Mouse (Mus musculus) liver, postnatal 0 days (tissue): ENCODE measurements around the gene C2cd2. TPM values are rescaled to one million over a fixed set of nuclear protein-coding genes. Genes with fewer than 3 reads are reported as not detected.
A peak's percentile ranks its signal among the peaks of the same experiment; 100 is the strongest.

Source experiments
- ATAC-seq: fragments of 200-750 bp; cut with Nextera tagmentation; 2 replicates; pipeline ENCODE4 v1.8.0; 2017; ENCODE audit warnings: mild to moderate bottlenecking, moderate library complexity
- DNase-seq: peaks from one replicate; pipeline ENCODE4 v3.0.0-alpha.2; 2016
- H3K27ac ChIP-seq: fragments of 300-500 bp; sonication (generic); 2 replicates; pipeline ENCODE4 v1.5.1; 2014; ENCODE audit warnings: antibody characterized with exemption, moderate library complexity, mild to moderate bottlenecking, low read depth
- H3K27me3 ChIP-seq: fragments of 300-500 bp; sonication (generic); 2 replicates; pipeline ENCODE4 v1.6.1; 2014; ENCODE audit warnings: low read length, control low read depth, mixed read lengths; ENCODE audit not compliant: insufficient read depth
- H3K36me3 ChIP-seq: fragments of 300-500 bp; sonication (generic); replicated peaks from 2 replicates; pipeline ENCODE4 v1.6.1; 2014; ENCODE audit warnings: mild to moderate bottlenecking, control low read depth, low read length, moderate library complexity, mixed read lengths; ENCODE audit not compliant: insufficient read depth
- H3K4me1 ChIP-seq: fragments of 300-500 bp; sonication (generic); 2 replicates; pipeline ENCODE4 v1.6.1; 2014; ENCODE audit warnings: antibody characterized with exemption, mild to moderate bottlenecking, control low read depth; ENCODE audit not compliant: insufficient read depth
- H3K4me2 ChIP-seq: fragments of 300-500 bp; sonication (generic); 2 replicates; pipeline ENCODE4 v1.6.1; 2014; ENCODE audit warnings: low read depth, mild to moderate bottlenecking, low read length, moderate library complexity, mixed read lengths
- H3K4me3 ChIP-seq: fragments of 300-500 bp; sonication (generic); 2 replicates; pipeline ENCODE4 v1.5.1; 2014; ENCODE audit warnings: low read depth, low read length
- H3K9ac ChIP-seq: fragments of 300-500 bp; sonication (generic); replicated peaks from 2 replicates; pipeline ENCODE4 v1.6.1; 2014; ENCODE audit warnings: mild to moderate bottlenecking, moderate library complexity
- H3K9me3 ChIP-seq: fragments of 300-500 bp; sonication (generic); 2 replicates; pipeline ENCODE4 v1.6.1; 2016; ENCODE audit warnings: mild to moderate bottlenecking, control low read depth, low read length, mixed read lengths
- CTCF ChIP-seq: sonication (generic); IDR thresholded peaks from 2 replicates; pipeline ENCODE4 v1.5.1; 2016; ENCODE audit warnings: antibody characterized with exemption, low read depth
- EP300 ChIP-seq: IDR thresholded peaks from 2 replicates; pipeline ENCODE4 v1.6.1; 2016; ENCODE audit warnings: antibody characterized with exemption, low read depth, mild to moderate bottlenecking
- WGBS: fragments of 180-500 bp; shearing (Covaris S2); extraction: QIAGEN DNeasy Blood & Tissue Kit; methylation state at CpG from one replicate; pipeline ENCODE4 v1.1.7; 2014; ENCODE audit not compliant: insufficient replicate concordance; 5-methylcytosine and 5-hydroxymethylcytosine counted together
- polyA plus RNA-seq: library from polyadenylated mRNA; unstranded; fragments of >200 nt; fragmentation: Nextera tagmentation; extraction: Ambion mirVana; gene quantifications from 2 replicates; pipeline ENCODE4 v1.2.1, GENCODE M21; 2015

Gene C2cd2
- polyA plus RNA-seq, 1 experiment from 2014 or later = 13.8 TPM

- TF ChIP-seq CTCF (no peak), EP300 (no peak)
- H3K4me2 ChIP-seq = peak overlapping the region; percentile 97
Measured at GRCm38 (mm10) chr16:97921961-97922778, 40.2 kb downstream of the C2cd2 start.

GRCm38 (mm10) chr16:97920621-97921020 lies 41.8 kb downstream of the C2cd2 start:
- ATAC-seq (peak; percentile 88), DNase-seq (peak; percentile 24)
- Histone ChIP-seq H3K36me3 (no peaks in the 10 kb centered on the region), H3K4me1 (peaks cover 30% of the 10 kb centered on the region), H3K9me3 (no peaks in the 10 kb centered on the region), H3K27ac (peak overlapping the region; percentile 94), H3K4me3 (no peak overlapping the region), H3K4me2 (peak overlapping the region; percentile 1), H3K27me3 (no peaks in the 10 kb centered on the region), H3K9ac (no peak overlapping the region)
- 72% methylated on average over 1 of the region's 1 CpGs for WGBS
- TF ChIP-seq CTCF (no peak), EP300 (no peak)

More at GRCm38 (mm10) chr16:97921961-97922778, 40.2 kb downstream of the C2cd2 start:
- WGBS = under 1% methylated on average over 71 of the region's 75 CpGs
- no peaks in the 10 kb centered on the region for H3K9me3 ChIP-seq
- H3K9ac ChIP-seq = peak overlapping the region; percentile 93
- no peaks in the 10 kb centered on the region for H3K27me3 ChIP-seq
- H3K36me3 ChIP-seq = no peaks in the 10 kb centered on the region
- peak; percentile 88 for DNase-seq
- H3K4me1 ChIP-seq = peaks cover 30% of the 10 kb centered on the region
- H3K4me3 ChIP-seq = peak overlapping the region; percentile 77
- peak overlapping the region; percentile 94 for H3K27ac ChIP-seq
- ATAC-seq = peak; percentile 83

- no peaks in the 10 kb centered on the region for H3K27me3 ChIP-seq
- no peaks in the 10 kb centered on the region for H3K36me3 ChIP-seq
- no peak overlapping the region for H3K9ac ChIP-seq
- DNase-seq (no peak), ATAC-seq (no peak)
- no peak for TF ChIP-seq CTCF
- no peak for TF ChIP-seq EP300
- peak overlapping the region; percentile 1; the same call in 1 of the 2 replicates for H3K4me2 ChIP-seq
- H3K27ac ChIP-seq = peak overlapping the region; percentile 94
- H3K9me3 ChIP-seq = no peaks in the 10 kb centered on the region
- no peak overlapping the region for H3K4me3 ChIP-seq
- H3K4me1 ChIP-seq = peaks cover 30% of the 10 kb centered on the region
- 41% methylated on average over 2 of the region's 2 CpGs for WGBS
Measured at GRCm38 (mm10) chr16:97919793-97920192, 42.6 kb downstream of the C2cd2 start.

DNA sequence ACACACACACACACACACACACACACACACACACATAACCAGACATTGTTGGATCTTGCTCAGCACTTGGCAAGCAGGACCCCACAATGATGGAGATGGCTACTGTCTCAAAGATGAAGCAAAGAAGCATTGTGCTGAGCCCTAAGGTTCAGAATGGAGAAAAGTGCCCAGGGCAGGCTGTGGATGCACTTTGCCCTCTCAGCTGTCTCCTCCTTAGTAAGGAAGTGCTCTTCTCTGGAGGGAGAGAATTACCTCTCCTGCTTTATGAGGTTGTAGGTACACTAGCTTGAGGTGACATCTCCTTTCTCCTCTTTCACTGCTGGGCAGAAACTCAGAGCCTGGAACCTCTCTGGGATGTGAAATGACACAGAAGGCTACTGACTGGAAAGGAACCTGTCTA lies 49.5 kb downstream of the C2cd2 start:
- H3K27ac ChIP-seq = no peak overlapping the region
- TF ChIP-seq CTCF = no peak
- TF ChIP-seq EP300 = no peak
- DNase-seq = no peak

GRCm38 (mm10) chr16:97909356-97909755 lies 53.0 kb downstream of the C2cd2 start:
- TF ChIP-seq CTCF = no peak
- no peak for TF ChIP-seq EP300
- H3K4me2 ChIP-seq = no peak overlapping the region
- no peaks in the 10 kb centered on the region for H3K9me3 ChIP-seq
- 84% methylated on average over 1 of the region's 1 CpGs for WGBS
- DNase-seq = no peak
- no peak overlapping the region for H3K9ac ChIP-seq
- H3K36me3 ChIP-seq = peaks cover 2% of the 10 kb centered on the region; the same call in 1 of the 2 replicates
- H3K4me1 ChIP-seq = peaks cover 5% of the 10 kb centered on the region
- no peak for ATAC-seq
- H3K27ac ChIP-seq = no peak overlapping the region
- no peaks in the 10 kb centered on the region for H3K27me3 ChIP-seq
- no peak overlapping the region for H3K4me3 ChIP-seq

More for the DNA sequence above, 49.5 kb downstream of the C2cd2 start:
- Histone ChIP-seq H3K36me3 (peaks cover 2% of the 10 kb centered on the region; the same call in 1 of the 2 replicates), H3K4me3 (no peak overlapping the region), H3K9me3 (no peaks in the 10 kb centered on the region), H3K27me3 (no peaks in the 10 kb centered on the region), H3K9ac (no peak overlapping the region), H3K4me2 (no peak overlapping the region), H3K4me1 (peaks cover 5% of the 10 kb centered on the region; the same call in 1 of the 2 replicates)
- ATAC-seq = no peak

DNA sequence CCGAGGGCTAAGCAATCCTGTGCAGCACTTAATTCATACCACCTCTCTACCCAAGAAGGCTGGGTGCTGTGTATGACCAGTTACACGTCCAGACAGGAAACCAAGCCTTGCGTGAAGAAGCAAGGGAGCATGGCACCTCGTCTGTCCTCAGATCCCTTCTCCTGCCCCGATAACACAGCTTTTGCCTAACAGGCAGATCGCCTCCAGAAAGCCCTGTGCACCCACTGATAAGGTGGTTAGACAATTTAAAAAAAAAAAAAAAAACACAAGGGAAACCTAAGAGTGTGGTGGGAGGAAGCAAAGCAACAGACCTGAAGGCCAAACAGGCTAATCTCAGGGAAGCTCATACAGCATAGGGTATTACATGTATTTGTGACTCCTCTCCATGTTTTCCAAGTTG lies 54.9 kb downstream of the C2cd2 start:
- H3K9me3 ChIP-seq = no peaks in the 10 kb centered on the region
- H3K27ac ChIP-seq = no peak overlapping the region
- no peak overlapping the region for H3K4me3 ChIP-seq
- 61% methylated on average over 6 of the region's 6 CpGs for WGBS
- no peak for TF ChIP-seq CTCF
- peak; percentile 82 for TF ChIP-seq EP300
- H3K4me2 ChIP-seq = no peak overlapping the region
- peaks cover 5% of the 10 kb centered on the region for H3K36me3 ChIP-seq
- ATAC-seq = peak; percentile 51
- peaks cover 3% of the 10 kb centered on the region; the same call in 1 of the 2 replicates for H3K4me1 ChIP-seq
- no peak overlapping the region for H3K9ac ChIP-seq
- no peaks in the 10 kb centered on the region for H3K27me3 ChIP-seq
- DNase-seq = no peak
